Mouse (Mus musculus) heart, embryonic 12.5 days (tissue): ENCODE measurements around the gene Man1c1. TPM values are rescaled to one million over a fixed set of nuclear protein-coding genes. Genes with fewer than 3 reads are reported as not detected.

ENCODE experiments used
- ATAC-seq: fragments of 200-750 bp; cut with Nextera tagmentation; 2 replicates; pipeline ENCODE4 v1.8.0; 2017; ENCODE audit warnings: moderate TSS enrichment, moderate library complexity; ENCODE audit not compliant: insufficient number of reproducible peaks, low FRiP score
- H3K27ac ChIP-seq: fragments of 300-500 bp; sonication (generic); 2 replicates; pipeline ENCODE4 v1.5.1; 2016; ENCODE audit warnings: mild to moderate bottlenecking, moderate library complexity; ENCODE audit not compliant: poor library complexity, severe bottlenecking
- H3K27me3 ChIP-seq: fragments of 300-500 bp; sonication (generic); replicated peaks from 2 replicates; pipeline ENCODE4 v1.6.1; 2016; ENCODE audit warnings: mild to moderate bottlenecking, moderate library complexity
- H3K36me3 ChIP-seq: fragments of 300-500 bp; sonication (generic); 2 replicates; pipeline ENCODE4 v1.6.1; 2016; ENCODE audit warnings: mild to moderate bottlenecking, moderate library complexity
- H3K4me1 ChIP-seq: fragments of 300-500 bp; sonication (generic); replicated peaks from 2 replicates; pipeline ENCODE4 v1.6.1; 2016; ENCODE audit warnings: mild to moderate bottlenecking
- H3K4me2 ChIP-seq: fragments of 300-500 bp; sonication (generic); 2 replicates; pipeline ENCODE4 v1.6.1; 2016; ENCODE audit warnings: mild to moderate bottlenecking, moderate library complexity
- H3K4me3 ChIP-seq: fragments of 300-500 bp; sonication (generic); 2 replicates; pipeline ENCODE4 v1.5.1; 2016; ENCODE audit warnings: mild to moderate bottlenecking
- H3K9ac ChIP-seq: fragments of 300-500 bp; sonication (generic); 2 replicates; pipeline ENCODE4 v1.6.1; 2016; ENCODE audit warnings: mild to moderate bottlenecking, moderate library complexity
- H3K9me3 ChIP-seq: fragments of 300-500 bp; sonication (generic); replicated peaks from 2 replicates; pipeline ENCODE4 v1.6.1; 2016; ENCODE audit warnings: mild to moderate bottlenecking, moderate library complexity
- WGBS: fragments of 180-500 bp; shearing (Covaris S2); methylation state at CpG from one replicate; pipeline ENCODE4 v1.1.7; 2016; 5-methylcytosine and 5-hydroxymethylcytosine counted together
- polyA plus RNA-seq: library from polyadenylated mRNA; unstranded; fragments of >200 nt; fragmentation: Nextera tagmentation; extraction: Ambion mirVana; gene quantifications from 2 replicates; pipeline ENCODE4 v1.2.1, GENCODE M21; 2016

The Man1c1 gene
- polyA plus RNA-seq, result 11.6 and 12.2 TPM in 2 replicates

DNA sequence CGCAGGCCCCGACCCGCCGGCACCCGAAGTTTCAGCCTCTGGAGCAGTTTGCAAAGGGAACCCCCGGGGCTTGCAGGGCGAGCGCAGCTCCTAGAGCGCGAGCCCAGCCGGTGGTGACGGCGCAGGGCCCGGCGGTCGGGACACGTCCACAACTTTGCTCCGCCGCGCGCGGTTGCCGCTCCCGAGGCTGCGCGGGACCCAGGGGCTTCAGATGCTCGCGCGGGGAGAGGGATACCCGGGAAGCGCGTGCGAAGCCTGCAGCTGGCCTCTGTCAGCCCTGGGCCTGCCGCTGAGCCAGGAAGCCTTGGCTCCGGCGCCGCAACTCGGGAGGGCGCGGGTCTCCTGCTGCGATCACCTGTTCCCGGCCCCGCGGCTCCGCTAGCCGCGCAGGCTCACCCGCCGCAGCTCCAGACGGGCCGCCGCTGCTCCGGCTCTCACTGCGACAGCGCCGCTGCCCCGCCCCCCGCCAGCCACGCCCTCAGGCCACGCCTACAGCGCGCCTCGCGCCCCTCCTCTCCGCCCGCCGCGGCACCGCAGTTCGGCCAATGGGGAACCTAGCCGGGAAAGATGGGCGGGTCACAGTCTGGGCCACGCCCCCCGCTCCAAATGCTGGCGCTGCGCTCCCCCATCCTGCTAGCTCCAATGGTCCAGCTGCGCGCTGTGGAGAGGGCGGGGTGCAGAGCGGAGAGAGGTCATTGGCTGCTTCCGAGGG lies at the start of gene Man1c1:
Gene Man1c1 (minus strand): TSS at position 456 of the 712 bp plus-strand sequence.
- Histone ChIP-seq H3K27me3 (no peaks in the 10 kb centered on the region; the same call in 1 of the 2 replicates), H3K27ac (peak within 1 kb of the TSS; percentile 47; the same call in 1 of the 2 replicates), H3K36me3 (no peaks in the 10 kb centered on the region; the same call in 1 of the 2 replicates), H3K4me1 (peaks cover 30% of the 10 kb centered on the region), H3K4me2 (peak within 1 kb of the TSS; percentile 100), H3K4me3 (peak within 1 kb of the TSS; percentile 77), H3K9me3 (no peaks in the 10 kb centered on the region), H3K9ac (peak within 1 kb of the TSS; percentile 90)
- WGBS, result under 1% methylated on average over 80 of the region's 81 CpGs
- peak; percentile 96 for ATAC-seq

DNA sequence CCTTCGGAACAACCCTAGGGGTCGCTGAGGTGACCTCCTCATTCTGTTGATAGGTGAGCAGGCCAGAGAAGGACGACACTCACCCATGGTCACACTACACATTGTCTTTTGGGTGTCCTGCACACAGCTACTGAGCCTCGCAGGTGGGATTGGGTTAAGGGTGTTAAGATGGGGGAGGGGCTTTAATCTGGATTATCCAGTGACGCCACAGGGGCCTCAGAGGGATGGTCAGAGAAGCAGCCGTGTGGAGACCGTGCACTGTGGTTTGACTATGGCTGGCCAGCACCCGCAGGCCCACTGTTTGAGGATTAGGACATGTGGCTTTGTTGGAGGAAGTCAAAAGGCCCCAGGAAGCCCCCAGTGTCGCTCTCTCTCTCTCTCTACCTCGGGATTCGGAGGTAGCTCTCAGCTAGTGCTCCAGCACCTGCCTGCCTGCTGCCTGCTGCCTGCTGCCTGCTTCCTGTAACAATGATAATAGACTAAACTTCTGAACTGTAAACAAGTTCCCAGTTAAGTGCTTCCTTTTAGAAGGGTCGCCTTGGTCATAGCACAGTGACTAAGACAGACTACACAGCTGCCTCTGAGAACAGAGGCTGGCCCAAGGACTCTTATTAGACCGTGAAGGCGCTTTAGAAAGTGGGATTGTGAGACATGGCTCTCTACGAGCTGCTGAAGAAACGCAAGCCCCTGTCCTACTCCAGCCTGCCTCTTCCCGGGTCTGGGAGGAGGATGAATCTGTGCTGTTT lies 49.6 kb upstream of the Man1c1 start:
- no peak for ATAC-seq
- 45% methylated on average over 17 of the region's 17 CpGs for WGBS
- Histone ChIP-seq H3K9me3 (no peaks in the 10 kb centered on the region), H3K4me3 (no peak overlapping the region), H3K27me3 (no peaks in the 10 kb centered on the region), H3K9ac (0 out of 2 replicates have a peak overlapping the region, but pooled peaks have one; percentile 39), H3K4me1 (peaks cover 65% of the 10 kb centered on the region), H3K27ac (peak overlapping the region; percentile 56), H3K4me2 (no peak overlapping the region), H3K36me3 (peaks cover 10% of the 10 kb centered on the region)

GRCm38 (mm10) chr4:134752911-134753426 lies 48.9 kb upstream of the Man1c1 start:
- Histone ChIP-seq H3K9me3 (no peaks in the 10 kb centered on the region), H3K4me2 (no peak overlapping the region), H3K9ac (no peak overlapping the region), H3K4me1 (peaks cover 60% of the 10 kb centered on the region), H3K4me3 (no peak overlapping the region), H3K27ac (peak overlapping the region; percentile 56), H3K36me3 (peaks cover 17% of the 10 kb centered on the region), H3K27me3 (no peaks in the 10 kb centered on the region)
- whole genome bisulfite sequencing, result 23% methylated on average over 11 of the region's 11 CpGs
- peak; percentile 54 for ATAC-seq

DNA sequence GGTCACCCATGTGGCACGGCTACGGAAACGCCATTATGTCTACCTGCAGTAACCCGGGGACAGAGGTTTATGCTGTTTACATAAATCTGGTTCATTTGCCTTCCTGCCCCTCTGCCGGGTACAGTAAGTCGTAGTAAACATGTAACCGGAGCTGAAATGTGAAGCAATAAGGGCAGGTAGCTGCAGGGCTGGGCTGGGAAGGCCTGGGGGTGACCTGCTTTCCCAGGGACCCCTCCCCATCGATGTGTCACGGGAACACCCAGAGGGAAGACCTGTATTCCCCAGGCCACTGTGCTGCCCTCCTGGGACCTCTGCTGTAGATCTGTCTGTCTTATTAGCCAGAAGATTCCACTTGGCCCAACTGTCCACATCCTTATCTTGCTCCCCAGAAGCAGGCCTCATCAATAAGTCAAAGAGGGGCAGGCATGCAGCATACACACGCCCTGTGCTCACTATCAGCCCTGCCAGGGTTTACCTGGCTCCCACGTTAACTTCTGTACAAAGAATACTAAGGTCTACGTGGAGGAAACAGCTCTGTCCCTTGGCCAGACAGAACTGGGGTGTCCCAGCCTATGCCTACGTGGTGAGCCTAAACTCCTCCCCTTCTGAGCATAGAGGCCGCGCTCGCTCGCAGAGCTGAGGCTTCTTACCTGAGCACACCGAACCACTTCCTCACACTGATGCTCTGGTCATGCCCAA lies 47.7 kb upstream of the Man1c1 start:
- Histone ChIP-seq H3K9me3 (no peaks in the 10 kb centered on the region), H3K4me1 (peaks cover 60% of the 10 kb centered on the region), H3K4me3 (no peak overlapping the region), H3K9ac (no peak overlapping the region), H3K4me2 (no peak overlapping the region), H3K27ac (no peak overlapping the region), H3K27me3 (no peaks in the 10 kb centered on the region), H3K36me3 (peaks cover 29% of the 10 kb centered on the region)
- ATAC-seq, result no peak
- 78% methylated on average over 18 of the region's 18 CpGs for WGBS

DNA sequence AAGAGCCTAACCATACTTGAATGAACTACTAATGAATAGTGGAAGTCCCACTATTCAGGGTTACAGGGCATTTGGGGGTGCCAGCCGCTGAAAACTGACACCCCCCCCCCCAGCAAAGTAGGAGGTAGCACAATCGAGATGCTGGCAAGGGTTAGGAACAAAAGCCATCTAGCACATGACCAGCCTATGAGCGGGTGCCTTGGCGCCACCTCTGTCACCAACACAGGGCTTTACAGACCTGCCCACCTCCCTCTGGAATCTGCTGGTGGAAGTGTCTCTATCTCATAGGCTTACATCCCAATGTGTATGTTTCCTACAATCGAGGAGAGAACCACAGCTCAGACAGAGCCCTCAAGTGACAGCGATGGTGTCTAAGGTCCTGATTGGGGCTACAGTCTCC lies 46.7 kb upstream of the Man1c1 start:
- Histone ChIP-seq H3K36me3 (peaks cover 39% of the 10 kb centered on the region), H3K9me3 (no peaks in the 10 kb centered on the region), H3K4me1 (peaks cover 51% of the 10 kb centered on the region), H3K4me2 (no peak overlapping the region), H3K4me3 (no peak overlapping the region), H3K27ac (no peak overlapping the region), H3K27me3 (no peaks in the 10 kb centered on the region), H3K9ac (no peak overlapping the region)
- WGBS, result 76% methylated on average over 6 of the region's 6 CpGs
- no peak for ATAC-seq

- no peak for ATAC-seq
- no peak overlapping the region for H3K27ac ChIP-seq
- no peaks in the 10 kb centered on the region for H3K9me3 ChIP-seq
- no peak overlapping the region for H3K9ac ChIP-seq
- 61% methylated on average over 5 of the region's 5 CpGs for WGBS
- H3K36me3 ChIP-seq, result peaks cover 44% of the 10 kb centered on the region
- H3K4me1 ChIP-seq, result peaks cover 47% of the 10 kb centered on the region
- no peak overlapping the region for H3K4me3 ChIP-seq
- H3K27me3 ChIP-seq, result no peaks in the 10 kb centered on the region
- no peak overlapping the region for H3K4me2 ChIP-seq
Observed at GRCm38 (mm10) chr4:134750263-134750662, 46.2 kb upstream of the Man1c1 start.

- H3K36me3 ChIP-seq, result peaks cover 50% of the 10 kb centered on the region
- WGBS, result 65% methylated on average over 21 of the region's 21 CpGs
- H3K4me2 ChIP-seq, result no peak overlapping the region
- no peak for ATAC-seq
- no peak overlapping the region for H3K27ac ChIP-seq
- no peaks in the 10 kb centered on the region for H3K27me3 ChIP-seq
- no peak overlapping the region for H3K4me3 ChIP-seq
- H3K9ac ChIP-seq, result no peak overlapping the region
- peaks cover 41% of the 10 kb centered on the region for H3K4me1 ChIP-seq
- no peaks in the 10 kb centered on the region for H3K9me3 ChIP-seq
Observed at GRCm38 (mm10) chr4:134749301-134750030, 45.4 kb upstream of the Man1c1 start.

GRCm38 (mm10) chr4:134745900-134746661 lies 42.0 kb upstream of the Man1c1 start:
- H3K9me3 ChIP-seq, result no peaks in the 10 kb centered on the region
- H3K4me3 ChIP-seq, result no peak overlapping the region
- H3K27ac ChIP-seq, result no peak overlapping the region
- no peaks in the 10 kb centered on the region for H3K27me3 ChIP-seq
- no peak overlapping the region for H3K9ac ChIP-seq
- ATAC-seq, result no peak
- peaks cover 58% of the 10 kb centered on the region for H3K36me3 ChIP-seq
- WGBS, result 80% methylated on average over 16 of the region's 16 CpGs
- peaks cover 36% of the 10 kb centered on the region for H3K4me1 ChIP-seq
- no peak overlapping the region for H3K4me2 ChIP-seq

DNA sequence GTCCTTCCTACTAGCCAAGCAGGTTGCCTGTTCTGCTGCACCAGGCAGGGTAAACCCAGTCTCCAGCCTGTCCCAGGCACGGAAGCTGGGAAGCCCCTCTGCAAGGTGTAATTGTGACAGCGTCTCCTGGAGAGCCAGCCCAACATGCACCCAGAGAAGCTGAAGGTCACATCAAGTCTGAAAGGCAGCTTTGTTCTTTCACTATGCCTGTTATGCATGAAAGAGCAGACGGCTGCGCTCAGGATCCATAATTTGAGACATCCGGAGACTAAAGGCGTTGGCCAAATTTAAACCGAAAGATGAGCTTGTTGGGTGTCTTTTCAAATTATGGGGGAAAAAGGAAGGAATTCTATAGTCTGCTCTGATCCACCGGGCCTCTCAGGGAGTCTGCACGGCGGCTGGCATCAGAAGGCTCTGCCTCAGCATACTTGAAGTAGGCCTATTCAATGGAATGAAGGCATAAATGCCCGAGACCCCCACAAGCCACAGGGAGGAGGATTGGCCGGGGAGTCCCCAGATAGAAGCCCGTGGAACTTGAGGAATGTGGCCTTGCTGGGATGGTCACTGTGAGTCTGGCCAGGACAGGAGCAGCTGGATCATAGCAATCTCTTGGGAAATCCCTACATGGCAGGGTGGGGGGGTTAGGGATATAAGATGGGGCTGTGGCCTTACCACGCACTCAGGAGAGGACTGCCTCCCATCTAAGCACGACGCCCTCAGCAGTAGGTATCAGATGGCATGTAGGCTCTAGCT lies 40.0 kb upstream of the Man1c1 start:
- ATAC-seq, result no peak
- Histone ChIP-seq H3K27me3 (no peaks in the 10 kb centered on the region), H3K4me1 (peaks cover 26% of the 10 kb centered on the region), H3K27ac (no peak overlapping the region), H3K9ac (no peak overlapping the region), H3K4me3 (no peak overlapping the region), H3K9me3 (no peaks in the 10 kb centered on the region), H3K36me3 (peaks cover 51% of the 10 kb centered on the region), H3K4me2 (no peak overlapping the region)
- 55% methylated on average over 16 of the region's 16 CpGs for WGBS
